Mouse (Mus musculus) erythroblast, embryonic 14.5 days (primary cell): Measurements from ENCODE around the gene Adat1.

Experiments used
- GATA1 ChIP-seq: IDR thresholded peaks from 2 replicates; pipeline ENCODE4 v1.6.1; 2012; ENCODE audit warnings: low read length, inconsistent platforms, mixed read lengths
- TAL1 ChIP-seq: IDR thresholded peaks from 3 replicates; pipeline ENCODE4 v1.6.1; 2012; ENCODE audit warnings: low read length, inconsistent platforms, mixed read lengths

- TF ChIP-seq GATA1 = no peak
- no peak for TF ChIP-seq TAL1
These were observed 31.3 kb downstream of the Adat1 start for GRCm38 (mm10) chr8:111960591-111961321.
